Mouse (Mus musculus): ENCODE results near the gene Olfr275.
"Not testable (repeated sequence)": the region's sequence is repeated elsewhere in the genome, so short reads cannot be mapped to it uniquely, and the experiment has no call there.

GRCm38 (mm10) chr4:52845411-52845810 is 31.0 kb downstream of the Olfr275 start:
- TF ChIP-seq POLR2A (IDR thresholded peaks at IDR 0.05; ENCODE audit: low read depth, low read length); CTCF (IDR thresholded peaks at IDR 0.05; ENCODE audit: extremely low read depth, insufficient read length, insufficient replicate concordance, low read depth, low read length): not testable (repeated sequence)

All from small intestine, adult 2 months (tissue).